Mouse (Mus musculus) gastrocnemius, postnatal 10 days (tissue): Measurements from ENCODE around the gene Paqr6. TPM values are rescaled to one million over a fixed set of nuclear protein-coding genes. Genes with fewer than 3 reads are reported as not detected.

Source experiments
- DNase-seq: peaks from one replicate; pipeline ENCODE4 v3.0.0; 2021; ENCODE audit warnings: mixed read lengths
- total RNA-seq, 2 experiments: library from RNA; stranded (reverse); gene quantifications; 2 replicates each; pipeline ENCODE4 v1.2.3; 2021

The Paqr6 gene
- total RNA-seq, 2 experiments from 2014 or later = 1.2 to 1.6 TPM

GRCm38 (mm10) chr3:88409741-88410644, 45.6 kb downstream of the Paqr6 start, which contains the start of gene Pmf1:
Gene Pmf1 (minus strand): TSS chr3:88410331.
- DNase-seq = peak; percentile 90

GRCm38 (mm10) chr3:88410645-88411031, 46.3 kb downstream of the Paqr6 start:
- DNase-seq = no peak

DNA sequence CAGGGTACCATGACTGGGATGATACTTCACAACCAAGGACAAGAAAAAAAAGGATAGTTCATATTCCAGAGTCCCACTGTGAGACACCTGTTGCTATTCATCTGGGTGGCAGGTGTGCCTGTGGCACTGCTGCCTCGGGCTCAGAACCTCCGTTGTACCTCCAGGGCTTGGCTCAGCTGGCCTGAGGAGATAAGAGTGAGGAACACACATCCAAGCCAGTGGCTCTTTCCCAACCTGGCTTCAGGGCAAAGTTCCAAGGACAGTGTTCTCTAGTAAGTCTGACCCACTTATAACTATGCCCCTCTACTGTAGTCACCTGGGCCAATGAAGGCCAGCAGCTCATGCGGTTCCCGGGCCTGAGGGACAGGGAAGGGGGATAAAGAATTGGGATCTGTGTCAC, 47.3 kb downstream of the Paqr6 start:
- no peak for DNase-seq

GRCm38 (mm10) chr3:88412636-88413035, 48.3 kb downstream of the Paqr6 start:
- no peak for DNase-seq

- no peak for DNase-seq
These were observed 51.3 kb downstream of the Paqr6 start for GRCm38 (mm10) chr3:88415668-88416067.

DNA sequence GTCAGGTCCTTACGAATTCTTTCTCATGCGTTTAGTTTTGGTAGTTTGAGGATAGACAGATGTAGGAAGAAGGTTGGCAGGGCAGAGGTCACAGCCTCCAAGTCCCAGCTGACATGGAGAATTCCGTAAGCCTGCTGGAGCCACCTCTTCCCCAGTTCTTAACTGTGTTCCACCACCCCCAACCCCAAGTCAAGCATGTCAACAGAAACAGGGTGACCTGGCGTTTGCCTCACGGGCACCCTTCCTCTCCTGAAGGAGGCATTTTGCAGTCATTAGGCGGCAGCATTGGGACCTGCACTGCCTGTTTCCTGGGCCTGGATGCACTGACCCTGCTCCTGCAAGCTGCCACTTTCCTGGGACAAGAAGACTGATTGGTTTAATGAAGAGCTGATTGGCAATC, 53.6 kb downstream of the Paqr6 start:
- DNase-seq = no peak

Other genes with a start within 250 kb of the Paqr6 start
- 100 to 1,000 TPM; 148 to 163 TPM for gene Mef2d, start 222.2 kb upstream of the Paqr6 start, total RNA-seq
- gene Rhbg, start 109.9 kb upstream of the Paqr6 start, total RNA-seq = not detected
- under 1 TPM; 0.47 to 0.72 TPM for gene Gm38392, start 77.4 kb upstream of the Paqr6 start, total RNA-seq
- 1 to 10 TPM; 8.7 to 9.5 TPM for gene Tsacc, start 67.6 kb upstream of the Paqr6 start, total RNA-seq
- 100 to 1,000 TPM; 177 to 190 TPM for gene Cct3, start 67.5 kb upstream of the Paqr6 start, total RNA-seq
- gene Glmp, start 39.6 kb upstream of the Paqr6 start, total RNA-seq = 10 to 100 TPM; 48.2 to 52.1 TPM
- gene Tmem79, start 28.4 kb upstream of the Paqr6 start, total RNA-seq = 1 to 10 TPM; 1.1 to 1.2 TPM
- 10 to 100 TPM; 31.1 to 43.9 TPM for gene Smg5, start 28.3 kb upstream of the Paqr6 start, total RNA-seq
- gene Bglap3, start 8.2 kb downstream of the Paqr6 start, total RNA-seq = 10 to 100 TPM in 1 of 2 experiments, not detected in 1; 29.3 TPM
- gene Bglap2, start 14.1 kb downstream of the Paqr6 start, total RNA-seq = 10 to 100 TPM in 1 of 2 experiments, not detected in 1; 42.4 TPM
- 100 to 1,000 TPM in 1 of 2 experiments, not detected in 1; 175 TPM for gene Bglap, start 19.9 kb downstream of the Paqr6 start, total RNA-seq
- 10 to 100 TPM; 44.0 to 46.8 TPM for gene Pmf1, start 45.7 kb downstream of the Paqr6 start, total RNA-seq
- gene Slc25a44, start 60.6 kb downstream of the Paqr6 start, total RNA-seq = 10 to 100 TPM; 11.9 to 12.3 TPM
- 1 to 10 TPM; 2.3 to 3.7 TPM for gene Sema4a, start 96.6 kb downstream of the Paqr6 start, total RNA-seq
- gene Lmna, start 145.4 kb downstream of the Paqr6 start, total RNA-seq = 100 to 1,000 TPM; 189 to 213 TPM
- 1 to 10 TPM; 3.0 to 6.3 TPM for gene Mex3a, start 167.8 kb downstream of the Paqr6 start, total RNA-seq
- gene Rab25, start 183.7 kb downstream of the Paqr6 start, total RNA-seq = not detected
- 10 to 100 TPM; 75.4 to 81.8 TPM for gene Lamtor2, start 188.5 kb downstream of the Paqr6 start, total RNA-seq
- gene Ubqln4, start 189.2 kb downstream of the Paqr6 start, total RNA-seq = 10 to 100 TPM; 45.1 to 52.2 TPM
- gene Ssr2, start 211.3 kb downstream of the Paqr6 start, total RNA-seq = 100 to 1,000 TPM; 108 to 125 TPM
- gene Arhgef2, start 241.4 kb downstream of the Paqr6 start, total RNA-seq = 10 to 100 TPM; 58.2 to 97.6 TPM